Mouse (Mus musculus) kidney, adult 2 months (tissue): ENCODE measurements around the gene Fuz. TPM values are rescaled to one million over a fixed set of nuclear protein-coding genes. Genes with fewer than 3 reads are reported as not detected.

Source experiments
- DNase-seq: peaks from one replicate; pipeline ENCODE4 v3.0.0; 2021
- H3K27ac ChIP-seq: fragments of 200-500 bp; 2 replicates; pipeline ENCODE4 v1.5.1; 2012; ENCODE audit warnings: low read depth, low read length, control low read depth, inconsistent platforms; ENCODE audit not compliant: insufficient read depth
- H3K27me3 ChIP-seq: fragments of 200-500 bp; replicated peaks from 2 replicates; pipeline ENCODE4 v1.6.1; 2012; ENCODE audit warnings: mild to moderate bottlenecking, moderate library complexity, low read length, inconsistent platforms; ENCODE audit not compliant: control insufficient read depth, insufficient read depth
- H3K36me3 ChIP-seq: fragments of 200-500 bp; 2 replicates; pipeline ENCODE4 v1.6.1; 2012; ENCODE audit warnings: mild to moderate bottlenecking, moderate library complexity, low read length, inconsistent platforms; ENCODE audit not compliant: control insufficient read depth, insufficient read depth
- H3K4me1 ChIP-seq: fragments of 200-500 bp; 2 replicates; pipeline ENCODE4 v1.6.1; 2011; ENCODE audit warnings: low read length; ENCODE audit not compliant: control insufficient read depth, insufficient read depth
- H3K4me3 ChIP-seq: fragments of 200-500 bp; 2 replicates; pipeline ENCODE4 v1.5.1; 2011; ENCODE audit warnings: mild to moderate bottlenecking, low read depth, low read length, control low read depth; ENCODE audit not compliant: insufficient read depth
- CTCF ChIP-seq: fragments of 200-500 bp; conservative IDR thresholded peaks from 2 replicates; pipeline ENCODE4 v1.5.1; 2011; ENCODE audit warnings: low read depth, mild to moderate bottlenecking, control low read depth, low read length, moderate library complexity, mixed read lengths; ENCODE audit not compliant: insufficient read depth, insufficient read length
- POLR2A ChIP-seq: fragments of 200-500 bp; IDR thresholded peaks from one replicate; pipeline ENCODE4 v1.6.1; 2011; ENCODE audit warnings: low read depth, low read length, control low read depth
- WGBS: fragments of 180-500 bp; shearing (Covaris S2); methylation state at CpG from one replicate; pipeline ENCODE4 v1.1.7; 2018; 5-methylcytosine and 5-hydroxymethylcytosine counted together
- polyA plus RNA-seq: library from polyadenylated mRNA; depleted of rRNA; stranded (reverse); fragments of >200 nt; gene quantifications from 2 replicates; pipeline ENCODE4 v1.2.3, GENCODE M21; 2012; rRNA removed

The Fuz gene
- polyA plus RNA-seq, result 59.2 and 70.9 TPM in 2 replicates

DNA sequence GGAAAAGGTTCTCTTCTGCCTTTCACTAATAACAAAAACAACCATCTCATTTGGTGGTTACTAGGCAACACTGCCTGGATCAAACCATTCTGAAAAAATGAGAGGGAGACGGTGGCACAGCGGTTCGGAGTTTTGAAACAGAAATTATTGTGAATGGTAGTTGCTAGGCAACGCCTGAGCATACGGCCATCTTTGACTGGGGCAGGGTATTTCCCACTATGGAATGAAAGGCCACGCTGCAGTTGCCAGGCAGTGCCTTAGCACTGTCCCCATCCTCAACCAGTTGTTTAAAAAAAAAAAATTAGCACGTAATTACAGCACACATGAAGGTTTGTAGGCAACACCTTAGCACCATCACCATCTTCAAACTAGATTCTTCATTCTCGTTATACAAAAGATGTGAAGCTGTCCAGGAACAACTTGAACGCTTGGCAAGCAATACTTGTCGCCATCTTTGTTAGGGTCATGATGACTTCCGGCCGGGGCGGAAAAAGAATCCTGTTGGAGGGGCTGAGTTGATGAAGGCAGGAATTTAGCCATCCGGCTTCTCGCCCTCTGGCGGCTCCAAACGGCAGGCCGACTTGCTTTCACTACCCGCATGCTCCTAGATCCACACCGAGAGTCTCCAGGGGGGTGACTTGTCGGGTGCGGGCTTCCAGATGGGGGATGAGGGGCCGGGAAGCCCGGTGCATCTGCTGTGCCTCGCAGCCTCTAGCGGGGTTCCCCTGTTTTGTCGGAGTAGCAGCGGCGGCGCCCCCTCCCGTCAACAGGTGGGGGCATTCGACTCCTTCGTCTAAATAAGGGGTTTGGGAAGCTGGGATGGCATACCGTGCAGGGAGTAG, at the start of gene Fuz:
Fuz (plus strand) TSS at position 487 of the 842 bp plus-strand sequence.
- Histone ChIP-seq H3K27me3 (no peaks in the 10 kb centered on the region), H3K4me3 (peak within 1 kb of the TSS; percentile 66), H3K36me3 (no peaks in the 10 kb centered on the region), H3K4me1 (peaks cover 18% of the 10 kb centered on the region), H3K27ac (peak within 1 kb of the TSS; percentile 50)
- peak; percentile 96 for DNase-seq
- under 1% methylated on average over 34 of the region's 34 CpGs for WGBS
- TF ChIP-seq CTCF (peak; percentile 56), POLR2A (no peak)

DNA sequence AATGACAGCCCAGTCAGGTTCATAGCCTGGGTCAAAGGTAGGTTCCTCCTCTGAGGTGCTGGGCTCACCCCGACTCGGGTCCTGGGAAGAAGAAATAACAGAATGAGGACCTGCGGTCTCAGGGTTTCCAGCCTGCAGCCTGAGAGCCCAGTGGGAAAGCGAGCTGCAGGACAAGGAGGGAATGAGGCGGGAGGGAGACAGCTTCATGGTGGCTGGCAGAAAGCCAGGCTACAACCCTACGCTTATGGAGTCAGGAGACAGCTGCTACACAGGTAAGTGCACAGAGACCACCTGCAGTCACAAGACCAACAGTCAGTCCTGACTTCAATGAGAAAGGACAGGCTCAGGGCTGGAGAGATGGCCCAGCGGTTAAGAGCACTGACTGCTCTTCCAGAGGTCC, 49.1 kb upstream of the Fuz start:
- no peaks in the 10 kb centered on the region for H3K27me3 ChIP-seq
- peaks cover 4% of the 10 kb centered on the region; the same call in 1 of the 2 replicates for H3K36me3 ChIP-seq
- no peak overlapping the region for H3K4me3 ChIP-seq
- H3K27ac ChIP-seq, result no peak overlapping the region
- 93% methylated on average over 7 of the region's 7 CpGs for WGBS
- TF ChIP-seq POLR2A (no peak), CTCF (no peak)
- DNase-seq, result no peak
- peaks cover 17% of the 10 kb centered on the region for H3K4me1 ChIP-seq

DNA sequence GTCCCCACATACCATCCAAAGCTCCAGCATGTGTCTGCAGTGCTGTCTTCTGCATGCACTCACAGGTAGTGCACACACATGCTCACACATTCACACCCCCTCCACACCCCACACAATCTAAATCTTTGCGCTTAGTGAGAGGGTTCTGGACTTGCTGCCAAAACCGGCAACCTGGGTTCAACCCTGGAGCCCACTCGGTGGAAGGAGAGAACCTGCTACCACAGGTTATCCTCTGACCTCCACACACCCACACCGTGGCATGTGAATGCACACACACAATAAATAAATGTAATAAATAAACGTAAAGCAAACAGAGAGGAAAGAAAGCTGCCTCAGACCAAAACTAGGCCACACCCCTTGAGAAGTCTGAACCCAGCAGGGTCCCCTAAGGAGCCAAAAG, 48.1 kb upstream of the Fuz start:
- Histone ChIP-seq H3K27ac (no peak overlapping the region), H3K4me3 (peak overlapping the region; percentile 77), H3K27me3 (no peaks in the 10 kb centered on the region), H3K4me1 (peaks cover 17% of the 10 kb centered on the region), H3K36me3 (0 out of 2 replicates have a peak, but pooled peaks cover 4% of the 10 kb centered on the region)
- TF ChIP-seq CTCF (no peak), POLR2A (no peak)
- 45% methylated on average over 5 of the region's 5 CpGs for WGBS
- no peak for DNase-seq

DNA sequence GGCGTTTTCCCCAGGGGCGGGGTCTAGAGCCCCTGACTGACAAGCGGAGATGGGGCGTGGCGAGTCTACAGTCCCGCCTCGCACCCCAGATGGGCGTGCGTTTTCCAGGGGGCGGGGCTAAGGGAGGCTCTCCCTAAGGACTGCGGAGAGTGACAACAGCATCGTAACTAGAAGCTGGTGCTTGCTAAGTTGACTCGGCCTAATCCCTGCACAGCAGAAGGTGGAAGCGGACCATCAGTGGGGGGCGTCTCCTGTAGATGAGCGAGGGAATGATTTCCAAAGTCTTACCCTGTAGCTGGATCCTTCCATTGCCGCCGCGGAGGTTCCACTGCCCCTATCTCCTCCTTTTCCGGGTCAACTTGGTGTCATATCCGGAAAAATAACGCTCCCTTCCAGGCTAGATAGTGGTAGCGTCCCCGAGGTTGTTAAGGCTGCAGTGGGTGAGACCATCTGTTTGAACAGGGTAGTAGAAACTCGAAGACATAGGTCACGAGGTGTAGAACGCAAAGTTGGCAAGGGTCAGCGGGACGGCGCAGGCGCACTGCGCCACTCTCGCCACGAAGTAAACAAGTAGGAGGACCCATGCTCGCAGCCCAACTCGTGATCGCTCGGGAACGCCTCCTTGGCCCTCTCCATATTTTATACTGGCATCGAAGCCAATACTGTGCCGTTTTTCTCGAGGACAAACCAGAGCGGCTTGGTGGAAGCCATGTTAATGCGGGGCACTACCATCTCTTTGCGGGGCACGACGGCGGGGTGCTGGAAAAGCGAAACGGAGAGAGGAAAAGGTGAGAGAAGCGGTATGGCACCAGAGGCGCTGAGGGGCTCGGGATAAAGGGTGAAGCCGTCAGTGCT, 47.1 kb upstream of the Fuz start, which contains the start of the genes Akt1s1 and Tbc1d17:
Akt1s1 (plus strand) TSS at position 431 of the 855 bp plus-strand sequence.
Tbc1d17 (minus strand) TSS at position 519 of the 855 bp plus-strand sequence.
- WGBS, result under 1% methylated on average over 54 of the region's 54 CpGs
- no peak for TF ChIP-seq CTCF
- peak; percentile 72 for TF ChIP-seq POLR2A
- H3K4me1 ChIP-seq, result peaks cover 21% of the 10 kb centered on the region
- peak; percentile 100 for DNase-seq
- peak within 1 kb of the TSS; percentile 98 for H3K27ac ChIP-seq
- H3K36me3 ChIP-seq, result 0 out of 2 replicates have a peak, but pooled peaks cover 4% of the 10 kb centered on the region
- H3K4me3 ChIP-seq, result peak within 1 kb of the TSS; percentile 79
- H3K27me3 ChIP-seq, result no peaks in the 10 kb centered on the region

DNA sequence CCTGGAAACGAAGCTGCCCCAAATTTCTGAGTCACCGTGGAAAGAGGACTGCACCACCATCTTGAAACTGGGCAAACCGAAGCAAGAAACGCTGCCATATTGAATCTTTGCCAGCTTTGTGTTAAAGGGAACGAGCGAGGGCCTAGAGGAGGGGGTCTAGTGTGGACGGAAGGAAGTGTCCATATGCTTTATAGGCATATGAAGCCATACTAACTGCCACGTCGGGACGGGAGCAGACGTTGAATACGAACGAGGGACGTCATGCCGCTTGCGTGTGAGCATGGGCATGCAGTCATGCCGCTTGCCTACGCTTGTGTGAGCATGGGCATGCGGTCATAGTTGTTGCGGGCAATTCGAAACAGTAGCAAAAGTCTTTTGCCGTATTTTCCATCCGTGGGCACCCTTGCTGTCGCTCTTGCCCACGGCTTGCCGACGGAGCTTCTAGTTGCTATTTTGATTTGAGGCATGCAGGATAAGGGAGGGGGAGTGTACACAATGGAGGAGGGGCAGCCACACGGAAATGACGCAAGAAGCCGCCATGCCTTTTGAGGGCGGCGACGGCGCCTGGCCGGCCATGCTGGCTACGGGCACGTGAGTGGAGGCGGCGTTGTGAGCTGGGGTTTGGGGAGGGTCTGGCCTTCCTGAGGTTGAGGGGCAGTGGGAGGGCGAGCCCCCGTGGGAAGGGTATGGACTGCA, 46.3 kb upstream of the Fuz start:
- Histone ChIP-seq H3K27ac (peak overlapping the region; percentile 98), H3K4me3 (peak overlapping the region; percentile 79), H3K4me1 (peaks cover 21% of the 10 kb centered on the region), H3K36me3 (0 out of 2 replicates have a peak, but pooled peaks cover 4% of the 10 kb centered on the region), H3K27me3 (no peaks in the 10 kb centered on the region)
- under 1% methylated on average over 41 of the region's 41 CpGs for WGBS
- no peak for TF ChIP-seq CTCF
- TF ChIP-seq POLR2A, result peak; percentile 3
- peak; percentile 96 for DNase-seq

DNA sequence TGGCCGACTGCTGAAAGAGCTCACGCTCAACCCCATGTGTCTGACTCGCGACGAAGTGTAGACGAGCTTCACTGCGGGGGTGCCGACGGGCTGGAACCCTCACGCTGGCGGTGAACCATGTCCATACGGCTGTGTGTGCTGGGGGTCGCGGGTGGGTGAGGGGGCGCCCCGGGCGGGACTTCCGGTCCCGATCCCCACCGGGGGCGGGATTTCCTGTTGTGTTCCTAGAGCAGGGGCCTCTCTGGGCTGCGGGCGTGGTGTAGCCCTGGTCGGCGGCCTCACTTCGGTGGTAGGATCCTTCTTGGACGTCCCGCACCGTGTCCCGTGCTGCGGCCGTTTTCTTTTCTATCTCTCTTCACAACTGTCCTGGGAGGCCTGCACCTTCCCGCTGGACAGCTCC, 45.7 kb upstream of the Fuz start:
- H3K4me3 ChIP-seq, result peak overlapping the region; percentile 79
- TF ChIP-seq CTCF (no peak), POLR2A (no peak)
- H3K4me1 ChIP-seq, result peaks cover 23% of the 10 kb centered on the region
- H3K27me3 ChIP-seq, result no peaks in the 10 kb centered on the region
- DNase-seq, result peak; percentile 84
- H3K36me3 ChIP-seq, result 0 out of 2 replicates have a peak, but pooled peaks cover 4% of the 10 kb centered on the region
- H3K27ac ChIP-seq, result peak overlapping the region; percentile 98
- 0% methylated on average over 33 of the region's 33 CpGs for WGBS
